16 mouse cellular contexts compared by ENCODE assay signal in genomic region chr4:155883587-155883986, GRCm38 (mm10). TPM values are rescaled to one million over a fixed set of nuclear protein-coding genes. Genes with fewer than 3 reads are reported as not detected.
DNase-seq lines count a peak whose midpoint lies in the region; ATAC-seq and TF ChIP-seq lines count a peak whose summit lies in the region.
"Had no signal": no experiment of that assay in that cellular context is flagged by ENCODE, and none has a peak within 500 bp of the region (broad histone marks: within the 10 kb centered on the region; RNA-seq: fewer than 3 reads in every experiment).

No protein-coding gene starts in this region.

- H3K4me2 ChIP-seq in intestine, postnatal 0 days (replicated peaks; ENCODE audit: low read depth): no peak overlapping the region
- no peak overlapping the region for H3K4me2 ChIP-seq in intestine, embryonic 16.5 days (ENCODE audit: low read depth, low read length)
- no peak overlapping the region for H3K4me2 ChIP-seq in liver, embryonic 12.5 days
- H3K4me2 ChIP-seq in liver, embryonic 11.5 days: no peak overlapping the region
- H3K4me2 ChIP-seq in heart, embryonic 16.5 days (ENCODE audit: low read depth, low read length): no peak overlapping the region
- H3K4me2 ChIP-seq: forebrain, embryonic 15.5 days; hindbrain, embryonic 12.5 days; limb, embryonic 15.5 days; neural tube, embryonic 13.5 days had no signal

- no peak for ATAC-seq in intestine, postnatal 0 days
- no peak for ATAC-seq in intestine, embryonic 16.5 days
- ATAC-seq in liver, embryonic 12.5 days: no peak
- no peak for ATAC-seq in liver, embryonic 11.5 days (replicated peaks; ENCODE audit: low FRiP score)
- ATAC-seq in heart, embryonic 16.5 days (replicated peaks; ENCODE audit: extremely low read depth, insufficient read depth, low FRiP score): peak; percentile 28; the same call in 1 of the 2 replicates
- ATAC-seq: forebrain, embryonic 15.5 days had no signal

- 72% methylated on average over 3 of the region's 3 CpGs for WGBS in intestine, postnatal 0 days
- 73% methylated on average over 3 of the region's 3 CpGs for WGBS in intestine, embryonic 16.5 days
- WGBS in liver, embryonic 12.5 days (ENCODE audit: insufficient replicate concordance): 53% methylated on average over 3 of the region's 3 CpGs
- 87% methylated on average over 3 of the region's 3 CpGs for WGBS in liver, embryonic 11.5 days
- 66% methylated on average over 3 of the region's 3 CpGs for WGBS in heart, embryonic 16.5 days

- peak; percentile 0 for DNase-seq in adrenal gland, adult 8-10 months
- DNase-seq in adrenal gland, adult 18-20 months (ENCODE audit: low spot score in 2 of 2): no peak
- no peak for DNase-seq in liver, embryonic 11.5 days (ENCODE audit: low spot score)
- no peak for DNase-seq in spleen, adult 18-20 months
- DNase-seq: cerebellum, adult 2 months; gastrocnemius, postnatal 25 days; thymus, postnatal 36 days had no signal

- H3K36me3 ChIP-seq in intestine, postnatal 0 days (ENCODE audit: control insufficient read depth, insufficient read depth): peaks cover 36% of the 10 kb centered on the region
- H3K36me3 ChIP-seq in intestine, embryonic 16.5 days (ENCODE audit: control insufficient read depth, insufficient read depth, low read length): peaks cover 25% of the 10 kb centered on the region
- peaks cover 66% of the 10 kb centered on the region for H3K36me3 ChIP-seq in liver, embryonic 12.5 days
- H3K36me3 ChIP-seq in liver, embryonic 11.5 days (ENCODE audit: control insufficient read depth, insufficient read depth, low read length): peaks cover 29% of the 10 kb centered on the region
- peaks cover 34% of the 10 kb centered on the region for H3K36me3 ChIP-seq in heart, embryonic 16.5 days (ENCODE audit: control insufficient read depth, insufficient read depth)

- TF ChIP-seq CTCF in intestine, postnatal 0 days (IDR thresholded peaks at IDR 0.05; ENCODE audit: low read depth): no peak

- H3K9ac ChIP-seq in intestine, postnatal 0 days (ENCODE audit: low read depth, low read length): no peak overlapping the region
- no peak overlapping the region for H3K9ac ChIP-seq in intestine, embryonic 16.5 days (ENCODE audit: low read depth, low read length)
- no peak overlapping the region for H3K9ac ChIP-seq in liver, embryonic 12.5 days
- H3K9ac ChIP-seq in liver, embryonic 11.5 days (ENCODE audit: low read depth, low read length): no peak overlapping the region
- no peak overlapping the region for H3K9ac ChIP-seq in heart, embryonic 16.5 days (ENCODE audit: low read length)
- H3K9ac ChIP-seq: forebrain, embryonic 15.5 days; hindbrain, embryonic 12.5 days; limb, embryonic 15.5 days; neural tube, embryonic 13.5 days had no signal

- peak overlapping the region; percentile 21; the same call in 1 of the 2 replicates for H3K27ac ChIP-seq in intestine, postnatal 0 days (ENCODE audit: low read depth, low read length)
- H3K27ac ChIP-seq in intestine, embryonic 16.5 days (ENCODE audit: low read length): no peak overlapping the region
- H3K27ac ChIP-seq in liver, embryonic 12.5 days: 0 out of 2 replicates have a peak overlapping the region, but pooled peaks have one; percentile 17
- no peak overlapping the region for H3K27ac ChIP-seq in liver, embryonic 11.5 days (ENCODE audit: low read depth, low read length)
- H3K27ac ChIP-seq in heart, embryonic 16.5 days (ENCODE audit: low read length): peak overlapping the region; percentile 57
- H3K27ac ChIP-seq: forebrain, embryonic 15.5 days; hindbrain, embryonic 12.5 days; limb, embryonic 15.5 days; neural tube, embryonic 13.5 days had no signal

- no peaks in the 10 kb centered on the region for H3K4me1 ChIP-seq in intestine, postnatal 0 days (replicated peaks; ENCODE audit: control insufficient read depth, insufficient read depth, low read length)
- no peaks in the 10 kb centered on the region for H3K4me1 ChIP-seq in intestine, embryonic 16.5 days (ENCODE audit: control insufficient read depth, insufficient read depth, low read length)
- no peaks in the 10 kb centered on the region for H3K4me1 ChIP-seq in liver, embryonic 12.5 days
- H3K4me1 ChIP-seq in liver, embryonic 11.5 days (replicated peaks; ENCODE audit: control insufficient read depth, insufficient read depth, low read length): no peaks in the 10 kb centered on the region
- no peaks in the 10 kb centered on the region for H3K4me1 ChIP-seq in heart, embryonic 16.5 days (ENCODE audit: control insufficient read depth, insufficient read depth, low read length)
- H3K4me1 ChIP-seq: forebrain, embryonic 15.5 days; hindbrain, embryonic 12.5 days; limb, embryonic 15.5 days; neural tube, embryonic 13.5 days had no signal

- no peaks in the 10 kb centered on the region for H3K27me3 ChIP-seq in intestine, postnatal 0 days (replicated peaks; ENCODE audit: control insufficient read depth, insufficient read depth, low read length)
- no peaks in the 10 kb centered on the region for H3K27me3 ChIP-seq in intestine, embryonic 16.5 days (replicated peaks; ENCODE audit: control insufficient read depth, insufficient read depth, low read length)
- no peaks in the 10 kb centered on the region for H3K27me3 ChIP-seq in liver, embryonic 12.5 days (replicated peaks)
- no peaks in the 10 kb centered on the region for H3K27me3 ChIP-seq in liver, embryonic 11.5 days (replicated peaks; ENCODE audit: control insufficient read depth, insufficient read depth, low read length)
- no peaks in the 10 kb centered on the region for H3K27me3 ChIP-seq in heart, embryonic 16.5 days (ENCODE audit: control insufficient read depth, insufficient read depth, low read length)
- H3K27me3 ChIP-seq: CH12.LX; forebrain, embryonic 15.5 days; hindbrain, embryonic 12.5 days; limb, embryonic 15.5 days; neural tube, embryonic 13.5 days had no signal

- no peak overlapping the region for H3K4me3 ChIP-seq in intestine, postnatal 0 days (ENCODE audit: low read depth, low read length)
- H3K4me3 ChIP-seq in intestine, embryonic 16.5 days (ENCODE audit: low read length): no peak overlapping the region
- H3K4me3 ChIP-seq in liver, embryonic 12.5 days: no peak overlapping the region
- H3K4me3 ChIP-seq in liver, embryonic 11.5 days (ENCODE audit: low read depth, low read length): no peak overlapping the region
- H3K4me3 ChIP-seq in heart, embryonic 16.5 days (ENCODE audit: low read length): no peak overlapping the region
- H3K4me3 ChIP-seq: forebrain, embryonic 15.5 days; hindbrain, embryonic 12.5 days; limb, embryonic 15.5 days; neural tube, embryonic 13.5 days had no signal

- no peaks in the 10 kb centered on the region for H3K9me3 ChIP-seq in intestine, postnatal 0 days (ENCODE audit: control insufficient read depth)
- no peaks in the 10 kb centered on the region for H3K9me3 ChIP-seq in intestine, embryonic 16.5 days (ENCODE audit: control insufficient read depth, low read length)
- no peaks in the 10 kb centered on the region for H3K9me3 ChIP-seq in liver, embryonic 12.5 days (replicated peaks)
- H3K9me3 ChIP-seq in liver, embryonic 11.5 days (ENCODE audit: control insufficient read depth, low read length): no peaks in the 10 kb centered on the region
- H3K9me3 ChIP-seq in heart, embryonic 16.5 days (replicated peaks; ENCODE audit: control insufficient read depth, low read length): no peaks in the 10 kb centered on the region
- H3K9me3 ChIP-seq: forebrain, embryonic 15.5 days; hindbrain, embryonic 12.5 days; limb, embryonic 15.5 days; neural tube, embryonic 13.5 days had no signal

RNA-seq across cellular contexts. Expression of gene Pusl1, which starts 8.0 kb away (rescaled TPM):
- total RNA-seq in adrenal gland, adult 8-10 months (2022): 10 to 100 TPM; 23.2 to 51.5 (median 41.4) TPM
- 10 to 100 TPM; 28.1 to 32.8 TPM for total RNA-seq in adrenal gland, adult 18-20 months (2021)
- polyA plus RNA-seq in intestine, postnatal 0 days (2015; fragmentation: Nextera tagmentation; extraction: Ambion mirVana): 23.6 and 23.8 TPM in 2 replicates
- polyA plus RNA-seq in intestine, embryonic 16.5 days (2015; fragmentation: Nextera tagmentation; extraction: Ambion mirVana): 49.4 and 58.6 TPM in 2 replicates
- 32.7 and 33.6 TPM in 2 replicates for polyA plus RNA-seq in liver, embryonic 12.5 days (2016; fragmentation: Nextera tagmentation; extraction: Ambion mirVana)
- polyA plus RNA-seq in liver, embryonic 11.5 days (2014; fragmentation: Nextera tagmentation; extraction: Ambion mirVana): 48.5 and 49.1 TPM in 2 replicates
- polyA plus RNA-seq in heart, embryonic 16.5 days (2015; fragmentation: Nextera tagmentation; extraction: Ambion mirVana): 32.5 and 34.3 TPM in 2 replicates

RNA-seq across cellular contexts. Expression of gene Acap3, which starts 8.0 kb away (rescaled TPM):
- 10 to 100 TPM; 18.2 to 49.2 (median 30.9) TPM for total RNA-seq in adrenal gland, adult 8-10 months (2022)
- total RNA-seq in adrenal gland, adult 18-20 months (2021): 10 to 100 TPM; 17.2 to 19.3 TPM
- 4.4 TPM in 2 replicates for polyA plus RNA-seq in intestine, postnatal 0 days (2015; fragmentation: Nextera tagmentation; extraction: Ambion mirVana)
- 9.8 and 10.8 TPM in 2 replicates for polyA plus RNA-seq in intestine, embryonic 16.5 days (2015; fragmentation: Nextera tagmentation; extraction: Ambion mirVana)
- 13.4 and 13.6 TPM in 2 replicates for polyA plus RNA-seq in liver, embryonic 12.5 days (2016; fragmentation: Nextera tagmentation; extraction: Ambion mirVana)
- 16.1 and 17.9 TPM in 2 replicates for polyA plus RNA-seq in liver, embryonic 11.5 days (2014; fragmentation: Nextera tagmentation; extraction: Ambion mirVana)
- polyA plus RNA-seq in heart, embryonic 16.5 days (2015; fragmentation: Nextera tagmentation; extraction: Ambion mirVana): 10.1 and 11.6 TPM in 2 replicates

RNA-seq across cellular contexts. Expression of gene Ints11, which starts 14.2 kb away (rescaled TPM):
- 10 to 100 TPM; 32.3 to 34.6 (median 33.3) TPM for total RNA-seq in adrenal gland, adult 8-10 months (2022)
- total RNA-seq in adrenal gland, adult 18-20 months (2021): 10 to 100 TPM; 26.4 to 29.7 TPM
- 19.9 and 20.9 TPM in 2 replicates for polyA plus RNA-seq in intestine, postnatal 0 days (2015; fragmentation: Nextera tagmentation; extraction: Ambion mirVana)
- polyA plus RNA-seq in intestine, embryonic 16.5 days (2015; fragmentation: Nextera tagmentation; extraction: Ambion mirVana): 60.0 and 67.1 TPM in 2 replicates
- polyA plus RNA-seq in liver, embryonic 12.5 days (2016; fragmentation: Nextera tagmentation; extraction: Ambion mirVana): 50.0 and 51.4 TPM in 2 replicates
- 79.3 and 86.8 TPM in 2 replicates for polyA plus RNA-seq in liver, embryonic 11.5 days (2014; fragmentation: Nextera tagmentation; extraction: Ambion mirVana)
- 40.5 and 41.8 TPM in 2 replicates for polyA plus RNA-seq in heart, embryonic 16.5 days (2015; fragmentation: Nextera tagmentation; extraction: Ambion mirVana)

RNA-seq across cellular contexts. Expression of gene Cptp, which starts 14.3 kb away (rescaled TPM):
- total RNA-seq in adrenal gland, adult 8-10 months (2022): 10 to 100 TPM; 16.4 to 29.0 (median 17.9) TPM
- 10 to 100 TPM; 16.9 to 17.5 TPM for total RNA-seq in adrenal gland, adult 18-20 months (2021)
- polyA plus RNA-seq in intestine, postnatal 0 days (2015; fragmentation: Nextera tagmentation; extraction: Ambion mirVana): 17.4 and 19.2 TPM in 2 replicates
- 23.6 and 24.9 TPM in 2 replicates for polyA plus RNA-seq in intestine, embryonic 16.5 days (2015; fragmentation: Nextera tagmentation; extraction: Ambion mirVana)
- polyA plus RNA-seq in liver, embryonic 12.5 days (2016; fragmentation: Nextera tagmentation; extraction: Ambion mirVana): 10.3 and 10.8 TPM in 2 replicates
- 16.4 and 16.9 TPM in 2 replicates for polyA plus RNA-seq in liver, embryonic 11.5 days (2014; fragmentation: Nextera tagmentation; extraction: Ambion mirVana)
- 9.3 and 9.5 TPM in 2 replicates for polyA plus RNA-seq in heart, embryonic 16.5 days (2015; fragmentation: Nextera tagmentation; extraction: Ambion mirVana)

RNA-seq across cellular contexts. Expression of gene Tas1r3, which starts 20.4 kb away (rescaled TPM):
- total RNA-seq in adrenal gland, adult 8-10 months (2022): 1 to 10 TPM in 1 of 4 experiments, under 1 TPM in 3; 0.46 to 1.2 (median 0.62) TPM
- total RNA-seq in adrenal gland, adult 18-20 months (2021): under 1 TPM; 0.27 to 0.42 TPM
- polyA plus RNA-seq in intestine, postnatal 0 days (2015; fragmentation: Nextera tagmentation; extraction: Ambion mirVana): 0.16 and 0.22 TPM in 2 replicates
- 0.28 and 0.32 TPM in 2 replicates for polyA plus RNA-seq in intestine, embryonic 16.5 days (2015; fragmentation: Nextera tagmentation; extraction: Ambion mirVana)
- 0.07 and 0.11 TPM in 2 replicates for polyA plus RNA-seq in liver, embryonic 12.5 days (2016; fragmentation: Nextera tagmentation; extraction: Ambion mirVana)
- polyA plus RNA-seq in liver, embryonic 11.5 days (2014; fragmentation: Nextera tagmentation; extraction: Ambion mirVana): 0.22 and 0.26 TPM in 2 replicates
- polyA plus RNA-seq in heart, embryonic 16.5 days (2015; fragmentation: Nextera tagmentation; extraction: Ambion mirVana): 0.18 and 0.26 TPM in 2 replicates

Comparison
In these comparisons a context has a peak if more than half of its experiments do, and no peak if none do; other contexts are left out.
1. H3K27ac ChIP-seq: peak in intestine, postnatal 0 days (single experiment), liver, embryonic 12.5 days (single experiment) and heart, embryonic 16.5 days (single experiment); none in intestine, embryonic 16.5 days (single experiment) and liver, embryonic 11.5 days (single experiment).